Mouse (Mus musculus): ENCODE measurements at regions not wholly inside any gene's neighbourhood (a gene's known extent, or its start where the extent isn't known, plus 50 kb on each side); places are given as distances from the start of the nearest gene placed in this dataset.

GRCm38 (mm10) chr2:128502676-128503075, 88.3 kb upstream of the Spdye4c start:
- TF ChIP-seq CTCF (IDR thresholded peaks at IDR 0.05; ENCODE audit: borderline replicate concordance, insufficient read depth, low read depth, low read length) (no peak), POLR2A (IDR thresholded peaks at IDR 0.05; ENCODE audit: borderline replicate concordance, insufficient read depth, low read length) (no peak)

All from cerebellum, adult 2 months (tissue).